Mouse (Mus musculus): ENCODE data around the gene Il13ra1.

Gene Il13ra1

DNA sequence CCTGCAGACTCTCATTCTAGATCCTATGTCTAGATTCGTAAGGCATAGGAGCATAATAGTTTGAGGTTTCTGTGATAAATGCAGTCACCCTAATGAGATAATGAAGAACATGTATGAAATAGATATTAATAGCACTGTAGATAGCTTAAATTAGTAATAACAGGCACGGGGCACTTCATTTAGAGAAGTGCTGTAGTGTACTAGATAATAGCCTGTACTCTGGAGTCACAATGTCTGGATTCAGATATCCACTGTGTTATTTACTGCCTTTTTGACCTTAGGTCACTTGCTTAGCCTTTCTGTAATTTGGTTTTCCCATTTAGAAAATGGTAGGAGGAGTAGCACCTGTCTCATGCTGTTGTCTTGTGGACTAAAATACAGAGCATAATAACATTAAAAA, 44.8 kb downstream of the Il13ra1 start:
- Histone ChIP-seq H3K36me3 (ENCODE audit: insufficient read depth, low read length) (no peaks in the 10 kb centered on the region), H3K27me3 (ENCODE audit: insufficient read depth, low read length) (no peaks in the 10 kb centered on the region), H3K4me1 (replicated peaks; ENCODE audit: low read depth, low read length) (no peaks in the 10 kb centered on the region), H3K4me3 (replicated peaks; ENCODE audit: low read length) (no peak overlapping the region), H3K9me3 (ENCODE audit: low read length) (no peaks in the 10 kb centered on the region)
- no peak for TF ChIP-seq POU5F1 (IDR thresholded peaks at IDR 0.05; ENCODE audit: borderline replicate concordance, low read length)

DNA sequence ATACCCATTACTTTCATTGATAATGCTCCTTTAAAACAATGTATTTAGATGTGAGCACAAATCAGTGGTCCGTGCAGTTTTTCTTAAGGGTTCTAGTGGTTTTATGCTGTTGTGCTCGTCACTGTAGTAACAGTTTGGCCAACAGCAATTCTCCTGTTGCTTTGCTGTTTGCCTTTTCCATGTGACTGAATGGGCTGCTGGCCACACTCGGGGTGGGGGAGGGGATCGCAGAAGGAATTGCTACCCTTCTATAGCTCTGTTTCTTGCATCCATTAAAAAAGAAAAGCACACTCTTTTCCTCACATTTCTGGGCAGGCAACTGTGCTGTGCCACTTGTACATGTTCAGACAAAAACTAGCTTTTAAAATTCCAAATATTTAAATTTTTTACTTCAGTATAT, 49.7 kb downstream of the Il13ra1 start:
- Histone ChIP-seq H3K9me3 (ENCODE audit: low read length) (no peaks in the 10 kb centered on the region), H3K4me3 (replicated peaks; ENCODE audit: low read length) (no peak overlapping the region), H3K27me3 (ENCODE audit: insufficient read depth, low read length) (no peaks in the 10 kb centered on the region), H3K4me1 (replicated peaks; ENCODE audit: low read depth, low read length) (no peaks in the 10 kb centered on the region), H3K36me3 (ENCODE audit: insufficient read depth, low read length) (no peaks in the 10 kb centered on the region)
- TF ChIP-seq POU5F1 (IDR thresholded peaks at IDR 0.05; ENCODE audit: borderline replicate concordance, low read length) (no peak), CTCF (conservative IDR thresholded peaks at IDR 0.05; ENCODE audit: low read length) (no peak), NANOG (IDR thresholded peaks at IDR 0.05; ENCODE audit: borderline replicate concordance, low read length) (no peak)

DNA sequence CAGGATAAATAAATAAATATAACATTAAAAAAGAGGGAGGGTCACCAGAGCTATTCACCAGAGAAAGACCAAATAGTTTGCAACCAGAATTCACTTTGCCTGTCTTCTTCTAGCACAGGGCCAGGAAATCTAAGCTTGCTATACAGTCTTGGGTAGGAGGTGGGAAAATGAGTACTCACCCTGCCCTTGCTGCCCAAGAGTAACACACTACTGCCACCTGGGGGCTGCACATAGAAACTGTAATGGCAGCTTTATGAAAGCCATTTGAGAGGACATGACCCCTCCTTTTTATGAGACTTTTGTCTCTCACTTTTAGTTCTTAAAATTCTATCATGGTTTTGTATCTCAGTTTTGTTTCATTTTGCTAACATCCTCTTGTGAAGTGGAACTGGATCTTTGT, 71.7 kb downstream of the Il13ra1 start:
- Histone ChIP-seq H3K4me3 (replicated peaks; ENCODE audit: low read length) (no peak overlapping the region), H3K36me3 (ENCODE audit: insufficient read depth, low read length) (no peaks in the 10 kb centered on the region), H3K4me1 (replicated peaks; ENCODE audit: low read depth, low read length) (no peaks in the 10 kb centered on the region), H3K27me3 (ENCODE audit: insufficient read depth, low read length) (no peaks in the 10 kb centered on the region), H3K9me3 (ENCODE audit: low read length) (no peaks in the 10 kb centered on the region)
- no peak for TF ChIP-seq POU5F1 (IDR thresholded peaks at IDR 0.05; ENCODE audit: borderline replicate concordance, low read length)
- peak; percentile 44 for TF ChIP-seq CTCF (conservative IDR thresholded peaks at IDR 0.05; ENCODE audit: low read length)
- TF ChIP-seq NANOG (IDR thresholded peaks at IDR 0.05; ENCODE audit: borderline replicate concordance, low read length), result no peak

DNA sequence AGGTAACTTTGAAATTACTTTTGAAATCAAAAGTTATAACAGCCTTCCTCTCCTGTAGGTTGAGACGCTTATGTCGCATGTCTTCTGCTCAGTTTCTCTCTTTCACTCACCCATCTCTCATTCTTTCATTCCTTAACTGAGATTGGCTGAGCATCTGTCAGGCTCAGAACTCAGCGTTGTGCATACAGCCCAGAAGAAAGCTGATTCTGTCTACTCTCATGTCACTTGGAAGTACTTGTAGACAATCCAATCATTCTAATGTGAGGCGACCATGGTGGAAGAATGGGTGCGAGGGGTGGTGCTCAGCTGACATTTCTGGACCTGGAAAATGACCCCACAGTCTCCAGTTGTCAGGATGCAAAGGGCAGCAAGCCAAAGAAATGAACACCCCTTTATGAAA, 74.1 kb downstream of the Il13ra1 start:
- no peak overlapping the region for H3K4me3 ChIP-seq (replicated peaks; ENCODE audit: low read length)
- TF ChIP-seq NANOG (IDR thresholded peaks at IDR 0.05; ENCODE audit: borderline replicate concordance, low read length) (no peak), CTCF (conservative IDR thresholded peaks at IDR 0.05; ENCODE audit: low read length) (no peak), POU5F1 (IDR thresholded peaks at IDR 0.05; ENCODE audit: borderline replicate concordance, low read length) (no peak)
- no peaks in the 10 kb centered on the region for H3K4me1 ChIP-seq (replicated peaks; ENCODE audit: low read depth, low read length)
- H3K27me3 ChIP-seq (ENCODE audit: insufficient read depth, low read length), result no peaks in the 10 kb centered on the region
- H3K9me3 ChIP-seq (ENCODE audit: low read length), result no peaks in the 10 kb centered on the region
- H3K36me3 ChIP-seq (ENCODE audit: insufficient read depth, low read length), result no peaks in the 10 kb centered on the region

DNA sequence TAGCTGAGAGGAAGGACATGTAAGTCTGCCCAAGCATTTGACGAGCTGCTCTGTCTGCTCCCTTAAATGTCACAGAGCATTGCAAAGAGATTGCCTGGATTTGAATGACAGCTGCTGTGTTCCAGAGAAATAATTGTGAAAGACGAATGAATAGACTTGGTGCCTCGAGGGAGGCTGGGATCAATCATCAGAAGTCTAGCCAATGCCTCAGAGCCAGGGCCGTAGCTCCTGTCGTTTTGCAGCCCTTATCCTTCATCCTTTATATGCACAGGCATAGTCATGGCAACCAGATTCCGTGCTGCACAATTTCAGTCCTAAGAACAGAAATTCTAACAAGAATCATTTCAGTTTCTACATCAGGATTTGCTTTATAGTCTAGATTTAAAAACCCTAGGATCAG, 74.5 kb downstream of the Il13ra1 start:
- Histone ChIP-seq H3K4me3 (replicated peaks; ENCODE audit: low read length) (no peak overlapping the region), H3K9me3 (ENCODE audit: low read length) (no peaks in the 10 kb centered on the region), H3K27me3 (ENCODE audit: insufficient read depth, low read length) (no peaks in the 10 kb centered on the region), H3K36me3 (ENCODE audit: insufficient read depth, low read length) (no peaks in the 10 kb centered on the region), H3K4me1 (replicated peaks; ENCODE audit: low read depth, low read length) (no peaks in the 10 kb centered on the region)
- TF ChIP-seq POU5F1 (IDR thresholded peaks at IDR 0.05; ENCODE audit: borderline replicate concordance, low read length), result no peak
- no peak for TF ChIP-seq NANOG (IDR thresholded peaks at IDR 0.05; ENCODE audit: borderline replicate concordance, low read length)
- no peak for TF ChIP-seq CTCF (conservative IDR thresholded peaks at IDR 0.05; ENCODE audit: low read length)

DNA sequence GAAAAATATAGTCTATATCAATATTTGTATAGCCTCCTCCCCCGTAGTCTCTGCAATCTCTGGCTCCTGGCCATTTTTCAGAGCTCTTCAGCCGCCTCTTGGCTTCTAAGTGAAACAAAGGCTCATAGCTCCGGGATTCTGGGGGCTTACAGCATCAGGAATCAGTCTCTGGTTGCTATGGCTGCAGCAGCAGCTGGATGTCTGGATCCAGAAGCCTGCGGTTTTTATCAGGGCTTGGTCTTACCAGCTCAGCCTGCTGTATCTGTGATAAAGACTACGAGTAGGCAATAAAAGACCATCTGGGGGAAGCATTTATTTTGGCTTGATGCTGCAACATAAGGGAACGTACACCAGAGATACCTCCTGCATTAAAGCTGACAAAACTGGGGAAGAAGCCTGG, 82.0 kb downstream of the Il13ra1 start:
- no peak for TF ChIP-seq POU5F1 (IDR thresholded peaks at IDR 0.05; ENCODE audit: borderline replicate concordance, low read length)
- TF ChIP-seq NANOG (IDR thresholded peaks at IDR 0.05; ENCODE audit: borderline replicate concordance, low read length), result no peak
- TF ChIP-seq CTCF (conservative IDR thresholded peaks at IDR 0.05; ENCODE audit: low read length), result no peak
- no peak overlapping the region for H3K4me3 ChIP-seq (replicated peaks; ENCODE audit: low read length)
- H3K36me3 ChIP-seq (ENCODE audit: insufficient read depth, low read length), result no peaks in the 10 kb centered on the region

DNA sequence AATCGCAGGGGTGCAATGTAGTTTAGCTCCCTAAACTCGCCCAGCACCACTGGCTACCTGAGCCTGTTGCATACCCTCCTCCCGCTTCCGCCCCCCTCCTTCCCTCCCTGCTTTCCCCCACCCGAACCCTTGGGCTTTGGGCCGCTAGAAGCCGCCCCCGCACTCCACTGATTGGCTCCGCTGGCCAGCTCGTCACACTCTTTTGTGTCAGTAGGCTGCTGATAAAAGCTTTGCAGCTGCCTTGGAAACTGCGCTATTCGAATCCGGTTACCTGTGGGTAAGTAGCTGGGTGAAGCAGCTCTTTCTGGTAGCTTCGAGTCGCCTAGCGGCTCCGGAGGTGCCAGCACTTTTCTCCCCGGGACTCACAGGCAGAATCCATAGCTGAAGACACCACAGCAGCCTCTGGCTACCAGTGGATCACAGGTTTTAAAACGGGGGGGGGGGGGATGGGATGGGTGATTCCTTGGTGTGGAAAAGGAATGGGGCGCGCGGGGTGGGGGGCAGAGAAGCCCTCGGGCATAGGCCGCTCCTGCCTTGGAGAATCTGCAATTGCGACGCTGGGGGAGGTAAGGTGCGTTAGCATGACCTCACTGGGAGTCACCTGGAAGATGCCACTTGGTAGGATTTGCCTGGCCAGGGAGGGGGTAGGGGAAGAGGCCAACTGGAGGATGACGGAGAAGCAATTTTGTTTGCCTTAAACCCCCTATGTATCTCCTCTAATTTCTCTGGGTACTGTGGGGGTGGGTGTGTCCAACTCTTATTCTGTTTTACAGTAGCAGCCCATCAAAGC, 84.0 kb downstream of the Il13ra1 start, which contains the start of gene Zcchc12:
Gene Zcchc12 (plus strand): TSS at position 169 of the 790 bp plus-strand sequence.
- H3K36me3 ChIP-seq (ENCODE audit: insufficient read depth, low read length), result no peaks in the 10 kb centered on the region
- no peak within 1 kb of the TSS for H3K4me3 ChIP-seq (replicated peaks; ENCODE audit: low read length)
- H3K4me1 ChIP-seq (replicated peaks; ENCODE audit: low read depth, low read length), result peaks cover 2% of the 10 kb centered on the region; the same call in 1 of the 2 replicates
- peaks cover 8% of the 10 kb centered on the region; the same call in 1 of the 2 replicates for H3K27me3 ChIP-seq (ENCODE audit: insufficient read depth, low read length)
- H3K9me3 ChIP-seq (ENCODE audit: low read length), result no peaks in the 10 kb centered on the region
- TF ChIP-seq POU5F1 (IDR thresholded peaks at IDR 0.05; ENCODE audit: borderline replicate concordance, low read length) (no peak), CTCF (conservative IDR thresholded peaks at IDR 0.05; ENCODE audit: low read length) (no peak), NANOG (IDR thresholded peaks at IDR 0.05; ENCODE audit: borderline replicate concordance, low read length) (no peak)

More for the DNA sequence above, 82.0 kb downstream of the Il13ra1 start:
- Histone ChIP-seq H3K9me3 (ENCODE audit: low read length) (no peaks in the 10 kb centered on the region), H3K27me3 (ENCODE audit: insufficient read depth, low read length) (peaks cover 8% of the 10 kb centered on the region; the same call in 1 of the 2 replicates), H3K4me1 (replicated peaks; ENCODE audit: low read depth, low read length) (peaks cover 2% of the 10 kb centered on the region; the same call in 1 of the 2 replicates)

DNA sequence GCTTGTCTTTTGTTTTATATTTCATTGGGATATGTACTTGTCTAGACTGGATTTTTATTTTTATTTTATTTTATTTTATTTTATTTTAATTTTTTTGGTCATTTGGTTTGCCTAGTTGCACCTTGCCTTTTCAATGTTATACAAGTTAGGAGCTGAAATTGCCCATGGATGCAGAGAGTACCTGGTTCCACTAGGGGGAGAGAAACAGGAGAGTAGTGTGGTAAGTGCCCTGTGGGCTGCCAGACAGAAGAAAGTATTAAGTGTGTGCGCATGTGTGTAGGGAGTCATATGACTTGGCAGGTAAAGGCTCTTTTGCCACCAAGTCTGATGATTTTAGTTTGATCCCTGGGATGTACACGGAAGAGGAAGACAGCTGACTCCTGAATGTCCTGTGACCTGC, 97.6 kb downstream of the Il13ra1 start:
- TF ChIP-seq NANOG (IDR thresholded peaks at IDR 0.05; ENCODE audit: borderline replicate concordance, low read length) (no peak), CTCF (conservative IDR thresholded peaks at IDR 0.05; ENCODE audit: low read length) (peak; percentile 17)
- no peaks in the 10 kb centered on the region for H3K27me3 ChIP-seq (ENCODE audit: insufficient read depth, low read length)
- no peaks in the 10 kb centered on the region for H3K9me3 ChIP-seq (ENCODE audit: low read length)
- H3K4me1 ChIP-seq (replicated peaks; ENCODE audit: low read depth, low read length), result no peaks in the 10 kb centered on the region
- H3K4me3 ChIP-seq (replicated peaks; ENCODE audit: low read length), result no peak overlapping the region
- H3K36me3 ChIP-seq (ENCODE audit: insufficient read depth, low read length), result no peaks in the 10 kb centered on the region

DNA sequence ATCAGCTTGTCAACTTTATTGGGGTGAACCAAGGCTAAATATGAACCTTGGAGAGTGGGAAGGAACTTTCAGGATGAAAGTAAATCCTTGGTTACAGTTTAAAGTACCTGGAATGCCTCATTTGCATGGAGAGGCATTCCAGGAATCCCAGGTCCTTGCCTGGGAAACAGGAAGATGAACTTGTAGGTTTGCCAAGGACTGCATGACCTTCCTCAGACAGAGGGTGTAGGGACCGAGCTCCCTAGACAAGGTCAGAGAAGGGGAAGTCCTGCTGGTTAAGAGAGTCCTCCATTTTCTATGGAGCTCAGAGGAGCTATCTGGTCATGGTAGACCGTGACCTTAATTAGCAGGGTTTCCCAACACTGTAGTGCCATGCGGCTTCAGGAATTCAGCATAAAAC, 99.3 kb downstream of the Il13ra1 start:
- no peaks in the 10 kb centered on the region for H3K9me3 ChIP-seq (ENCODE audit: low read length)
- no peaks in the 10 kb centered on the region for H3K27me3 ChIP-seq (ENCODE audit: insufficient read depth, low read length)
- TF ChIP-seq POU5F1 (IDR thresholded peaks at IDR 0.05; ENCODE audit: borderline replicate concordance, low read length) (no peak), CTCF (conservative IDR thresholded peaks at IDR 0.05; ENCODE audit: low read length) (no peak)
- no peak overlapping the region for H3K4me3 ChIP-seq (replicated peaks; ENCODE audit: low read length)
- H3K36me3 ChIP-seq (ENCODE audit: insufficient read depth, low read length), result no peaks in the 10 kb centered on the region
- H3K4me1 ChIP-seq (replicated peaks; ENCODE audit: low read depth, low read length), result no peaks in the 10 kb centered on the region
